Mouse (Mus musculus) urinary bladder, adult 18-20 months (tissue): Measurements from ENCODE around the gene Clec2l.
"Not testable (repeated sequence)": the region's sequence is repeated elsewhere in the genome, so short reads cannot be mapped to it uniquely, and the experiment has no call there.

ENCODE experiments used
- DNase-seq, 2 experiments: peaks; one replicate each; pipeline ENCODE4 v3.0.0; 2022; ENCODE audit warnings: low spot score in 2 of 2, mixed read lengths in 2 of 2

Clec2l gene

DNA sequence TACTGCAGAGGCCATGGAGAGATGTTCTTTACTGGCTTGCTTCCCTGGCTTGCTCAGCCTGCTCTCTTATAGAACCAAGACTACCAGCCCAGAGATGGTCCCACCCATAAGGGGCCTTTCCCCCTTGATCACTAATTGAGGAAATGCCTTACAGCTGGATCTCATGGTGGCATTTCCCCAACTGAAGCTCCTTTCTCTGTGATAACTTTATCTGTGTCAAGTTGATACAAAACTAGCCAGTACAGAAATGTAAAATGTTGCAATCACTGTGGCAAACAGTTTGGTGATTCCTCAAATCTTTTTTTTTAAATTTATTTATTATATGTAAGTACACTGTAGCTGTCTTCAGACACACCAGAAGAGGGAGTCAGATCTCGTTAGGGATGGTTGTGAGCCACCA lies 7.6 kb downstream of the Clec2l start:
- not testable (repeated sequence) for DNase-seq

DNA sequence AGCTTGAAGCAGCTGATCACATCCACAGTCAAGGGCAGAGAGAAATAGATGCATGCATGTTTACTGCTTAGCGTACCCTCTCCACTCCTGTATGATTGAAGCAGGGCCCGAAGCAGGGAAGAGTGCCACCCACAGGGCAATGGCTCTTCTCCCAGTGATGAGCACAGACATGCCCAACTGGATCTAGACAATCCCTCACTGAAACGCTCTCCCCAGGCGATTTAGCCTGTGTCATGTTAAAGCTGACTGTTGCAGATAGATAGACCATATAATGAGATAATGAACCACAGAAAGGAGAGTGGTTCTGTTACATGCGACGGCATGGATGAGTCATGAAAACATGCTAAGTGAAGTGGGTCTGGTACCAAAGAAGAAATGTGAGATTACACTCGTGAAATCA lies 8.4 kb downstream of the Clec2l start:
- no peak for DNase-seq

DNA sequence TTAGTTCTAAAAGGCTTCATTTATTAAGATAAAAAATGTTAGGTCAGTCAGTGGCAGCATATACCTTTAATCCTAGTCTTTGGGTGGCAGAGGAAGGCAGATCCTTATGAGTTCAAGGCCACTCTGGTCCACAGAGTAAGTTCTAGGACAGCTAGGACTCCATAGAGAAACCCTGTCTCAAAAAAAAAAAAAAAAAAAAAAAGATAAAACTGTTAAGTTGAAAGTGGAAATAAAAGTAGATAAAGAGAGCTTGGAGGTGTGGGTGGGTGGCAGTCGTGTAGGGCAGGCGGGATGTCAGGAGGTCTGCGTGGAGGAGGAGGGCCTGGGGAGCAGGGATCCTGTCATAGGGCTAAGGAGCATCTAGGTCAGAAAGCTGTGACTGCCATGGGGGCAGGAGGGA lies 9.1 kb downstream of the Clec2l start:
- no peak for DNase-seq

DNA sequence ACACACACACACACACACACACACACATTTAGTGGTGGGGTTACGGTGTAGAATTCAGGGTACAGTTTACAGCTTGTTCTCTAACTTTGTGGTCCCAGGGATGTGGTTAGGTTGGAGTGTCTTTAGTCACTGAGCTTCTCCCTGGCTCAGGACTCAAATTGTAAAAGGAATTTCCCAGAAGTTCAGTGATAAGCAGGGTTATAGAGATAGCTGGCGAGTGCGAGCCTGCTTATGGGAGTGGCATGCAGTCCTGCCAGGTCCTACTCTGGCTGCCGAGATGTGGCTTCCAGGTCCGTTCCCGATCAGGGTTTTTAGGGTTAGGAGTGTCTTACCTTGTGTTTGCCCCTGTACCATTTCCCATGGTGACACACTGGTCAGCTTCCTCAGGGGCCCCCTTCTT lies 13.3 kb downstream of the Clec2l start:
- DNase-seq = no peak

DNA sequence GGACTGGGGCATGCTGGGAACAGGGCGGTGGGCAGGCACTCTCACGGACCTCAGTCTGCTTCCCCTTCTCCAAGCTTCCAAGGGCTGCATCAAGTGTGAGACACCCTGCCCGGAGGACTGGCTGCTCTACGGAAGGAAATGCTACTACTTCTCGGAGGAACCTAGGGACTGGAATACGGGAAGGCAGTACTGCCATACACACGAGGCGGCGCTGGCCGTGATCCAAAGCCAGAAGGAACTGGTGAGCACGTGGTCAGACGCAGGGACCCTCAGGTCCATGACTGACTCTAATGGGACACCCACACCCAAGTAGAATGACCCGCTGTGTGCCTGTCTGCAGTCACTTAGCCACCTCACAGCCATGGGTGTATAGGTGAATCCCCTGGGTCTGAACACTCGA lies 13.9 kb downstream of the Clec2l start:
- DNase-seq = no peak

DNA sequence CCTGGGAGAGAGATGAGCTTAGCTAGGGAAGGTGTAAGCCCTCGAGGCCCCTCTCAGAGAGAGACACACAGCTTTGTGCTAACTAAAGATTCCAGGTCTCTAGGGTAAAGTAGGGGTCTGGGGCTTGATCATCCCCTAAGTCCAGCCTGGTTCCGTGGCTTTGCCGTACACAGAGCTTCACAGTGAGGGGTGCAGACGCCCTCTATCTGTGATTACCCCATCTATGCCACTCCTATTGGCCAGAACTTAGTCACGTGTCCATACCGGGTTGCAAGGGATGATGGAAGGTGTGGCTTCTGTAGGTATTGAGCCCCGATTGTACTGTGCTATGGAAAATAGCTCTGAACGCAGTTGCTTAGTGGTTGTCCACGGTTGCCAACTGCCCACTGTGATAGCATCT lies 14.8 kb downstream of the Clec2l start:
- no peak for DNase-seq

DNA sequence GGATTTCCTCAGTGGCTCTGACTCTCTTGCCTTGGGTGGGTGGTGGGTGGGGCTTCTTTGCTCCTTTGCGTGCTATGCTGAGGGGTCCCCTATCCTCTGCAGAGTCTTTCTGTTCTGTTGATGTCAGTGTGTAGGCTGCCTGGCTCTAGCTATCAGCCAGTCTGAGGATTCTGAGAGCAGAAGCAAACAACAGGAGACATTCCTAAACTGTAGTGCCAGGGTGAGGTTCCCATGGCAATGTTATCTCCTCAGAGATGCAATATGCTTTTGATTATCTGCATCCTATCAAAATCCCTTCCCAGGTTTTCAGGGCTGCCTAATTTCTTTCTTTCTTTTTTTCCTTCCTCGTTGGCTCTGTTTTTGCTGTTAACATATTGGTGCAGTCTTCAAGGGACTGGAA lies 19.7 kb downstream of the Clec2l start:
- no peak for DNase-seq

DNA sequence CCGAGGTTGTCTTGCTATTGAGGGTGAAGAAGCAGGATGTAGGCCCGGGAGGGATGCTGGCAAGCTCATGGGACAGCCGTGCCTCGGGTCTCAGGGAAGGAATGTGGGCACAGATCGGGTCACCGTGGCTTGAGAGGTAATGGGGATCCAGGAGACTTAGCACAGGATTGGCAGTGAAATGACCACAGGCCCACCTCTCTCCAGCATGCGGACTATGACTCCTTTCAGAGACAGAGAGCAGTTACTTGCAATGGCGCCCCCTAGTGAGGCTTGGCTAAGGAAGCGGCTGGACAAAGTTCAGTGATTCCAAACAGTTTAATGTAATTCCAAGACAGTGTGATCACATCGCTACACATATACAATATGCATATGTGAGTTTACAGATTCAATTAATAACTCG lies 24.3 kb downstream of the Clec2l start:
- DNase-seq = peak in 1 of 2 experiments; percentile 23

DNA sequence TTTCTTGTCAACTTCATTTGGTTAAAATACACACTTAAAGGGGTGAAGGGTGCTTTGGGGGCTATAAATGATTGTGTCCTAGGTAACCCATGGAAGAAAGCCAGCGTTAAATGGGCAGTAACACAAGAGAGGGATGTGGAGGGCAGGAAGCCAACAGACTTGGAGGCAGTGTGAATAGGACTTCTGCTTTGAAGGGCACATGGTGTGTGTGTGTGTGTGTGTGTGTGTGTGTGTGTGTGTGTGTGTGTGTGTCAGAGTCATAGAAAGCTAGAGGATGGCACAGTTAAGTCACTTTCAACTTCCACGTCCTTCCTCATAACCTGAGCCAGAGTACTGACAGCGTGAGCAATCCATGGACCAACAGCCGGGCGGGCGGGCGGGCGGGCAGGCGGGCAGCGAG lies 26.0 kb downstream of the Clec2l start:
- DNase-seq = no peak

DNA sequence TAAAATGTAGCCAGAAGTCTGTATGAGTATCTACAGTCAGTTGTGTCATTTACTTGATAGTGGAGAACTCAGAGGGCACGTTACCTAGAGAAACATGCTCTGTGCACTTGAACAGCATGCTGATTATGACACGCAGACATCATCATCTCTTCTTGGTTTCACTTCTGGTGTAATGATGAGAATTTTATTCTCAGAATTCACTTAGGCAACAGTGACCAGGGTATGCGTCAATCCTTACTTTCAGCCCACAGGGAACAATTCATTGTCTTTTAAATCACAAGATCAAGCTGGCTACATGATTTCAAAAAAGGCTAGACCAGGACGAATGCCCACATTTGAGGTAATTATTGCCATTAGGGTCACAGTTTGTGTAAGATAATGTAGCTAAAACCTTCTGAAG lies 27.7 kb downstream of the Clec2l start:
- no peak for DNase-seq

DNA sequence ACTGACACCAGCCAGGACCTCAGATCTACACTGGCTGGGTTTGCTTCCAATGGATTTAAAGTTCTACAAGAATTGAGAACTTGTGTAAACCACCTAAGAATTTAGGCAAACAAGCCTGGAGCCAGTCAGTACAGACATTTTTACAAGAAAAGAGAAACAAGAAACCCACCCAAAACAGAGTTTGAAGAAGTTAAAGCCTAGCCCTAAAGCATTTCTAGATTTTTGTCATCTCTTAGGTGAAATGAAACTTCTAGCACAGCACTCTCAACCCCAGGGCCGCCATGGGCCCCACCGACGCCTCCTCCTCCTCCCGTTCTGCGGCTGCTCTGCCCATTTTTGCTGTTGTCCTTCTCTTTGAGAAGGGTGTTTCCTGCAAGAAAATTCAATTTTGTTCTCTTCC lies 28.2 kb downstream of the Clec2l start:
- no peak for DNase-seq

DNA sequence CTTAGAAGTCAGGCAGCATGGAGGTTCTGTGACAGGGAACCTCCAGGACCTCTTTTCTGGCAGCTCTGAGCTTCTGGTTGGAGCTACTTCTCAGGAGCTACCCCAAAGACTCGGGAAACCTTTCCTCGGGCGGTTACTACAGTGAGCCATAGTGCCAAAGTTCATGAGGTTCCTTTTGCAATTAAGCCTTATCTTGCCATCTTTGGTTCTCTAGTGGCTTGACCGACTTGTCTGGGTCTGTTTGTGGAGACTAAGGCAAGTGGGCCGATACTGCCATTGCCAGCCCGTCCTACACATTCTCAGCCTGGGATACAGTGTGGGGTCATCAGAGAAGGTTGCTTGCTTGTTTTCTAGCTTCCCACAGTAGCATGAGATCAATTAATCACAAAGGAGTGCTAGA lies 29.7 kb downstream of the Clec2l start:
- no peak for DNase-seq

DNA sequence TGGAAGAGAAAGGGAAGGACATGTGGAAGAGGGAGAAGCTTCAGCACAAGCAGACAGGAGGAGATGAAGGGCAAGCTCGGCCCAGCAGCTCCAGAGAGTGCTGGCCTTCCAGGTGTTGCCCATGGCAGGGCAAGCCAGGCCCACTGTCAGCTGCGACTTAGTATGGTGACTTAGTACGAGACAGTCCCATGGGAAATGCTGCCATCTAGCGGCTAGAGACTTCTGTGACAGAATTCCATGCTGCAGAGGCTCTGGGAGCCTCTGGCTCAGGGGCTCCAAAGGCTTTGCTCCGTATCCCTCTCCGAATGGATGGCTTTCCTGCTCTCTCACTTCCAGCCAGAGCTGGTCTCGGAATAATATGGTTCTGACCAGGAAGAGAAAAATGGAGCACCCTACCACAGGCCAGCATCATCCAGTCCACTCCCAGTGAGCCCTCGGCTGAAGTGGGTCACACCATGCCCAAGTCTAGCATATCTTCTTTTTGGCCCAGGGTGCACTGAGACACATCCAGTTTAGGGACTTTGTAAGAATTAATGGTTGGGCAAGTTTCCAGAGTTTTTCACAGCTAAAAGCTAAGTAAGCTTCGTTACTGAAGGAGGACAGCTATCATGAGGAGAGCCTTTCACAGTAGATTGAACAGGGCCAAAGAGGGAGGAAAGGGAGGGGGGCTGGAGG lies 32.6 kb downstream of the Clec2l start:
- peak; percentile 24 to 59 for DNase-seq

DNA sequence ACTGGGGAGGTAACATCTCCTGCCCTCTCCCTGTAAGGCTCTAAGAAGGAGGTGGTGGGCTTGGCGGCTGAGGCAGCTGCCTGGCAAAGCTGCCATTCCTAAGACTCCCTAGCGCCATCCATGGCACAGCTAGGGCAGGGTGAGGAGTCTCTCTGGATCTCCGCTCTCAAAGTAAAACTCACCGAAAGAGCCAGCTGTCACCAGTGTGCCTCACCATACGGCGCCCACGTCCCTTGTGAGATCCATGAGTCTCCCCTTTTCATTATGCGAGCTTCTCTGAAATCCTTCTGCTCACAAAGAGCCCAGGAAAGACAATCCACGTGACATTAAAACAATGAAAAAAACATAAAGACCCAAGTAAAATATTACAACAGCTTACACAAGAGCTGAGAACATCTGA lies 33.7 kb downstream of the Clec2l start:
- no peak for DNase-seq

DNA sequence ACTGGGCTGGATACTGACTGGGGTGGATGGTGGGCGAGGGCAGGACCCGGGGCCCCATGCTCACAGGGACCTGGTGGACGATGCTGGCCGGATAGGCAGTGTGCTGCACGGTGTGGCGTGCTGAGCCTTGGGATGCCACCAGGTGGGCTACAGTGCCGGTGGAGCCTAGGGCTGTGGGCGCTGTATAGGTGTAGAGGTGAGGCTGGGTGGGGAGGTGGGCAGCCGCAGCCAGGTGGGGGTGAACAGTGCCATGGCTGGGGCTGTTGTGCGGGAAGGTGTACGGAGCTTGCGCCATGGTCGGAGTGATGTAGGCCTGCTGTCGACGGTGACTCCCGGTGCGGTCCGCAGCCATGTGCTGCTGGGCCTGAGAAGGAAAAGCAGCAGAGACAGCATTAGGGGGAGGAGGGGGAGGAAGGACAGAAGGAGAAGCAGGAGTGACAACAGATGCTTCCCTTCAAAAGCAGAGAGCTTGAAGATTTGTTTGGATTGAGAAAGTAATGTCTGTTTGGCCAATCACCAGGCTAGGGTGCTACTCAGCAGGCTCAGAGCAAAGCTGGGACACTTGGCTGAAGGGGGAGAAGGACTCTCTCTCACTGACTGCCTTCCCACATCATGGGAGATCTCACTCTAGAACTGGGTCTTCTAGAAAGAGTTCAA lies 35.5 kb downstream of the Clec2l start:
- no peak for DNase-seq

DNA sequence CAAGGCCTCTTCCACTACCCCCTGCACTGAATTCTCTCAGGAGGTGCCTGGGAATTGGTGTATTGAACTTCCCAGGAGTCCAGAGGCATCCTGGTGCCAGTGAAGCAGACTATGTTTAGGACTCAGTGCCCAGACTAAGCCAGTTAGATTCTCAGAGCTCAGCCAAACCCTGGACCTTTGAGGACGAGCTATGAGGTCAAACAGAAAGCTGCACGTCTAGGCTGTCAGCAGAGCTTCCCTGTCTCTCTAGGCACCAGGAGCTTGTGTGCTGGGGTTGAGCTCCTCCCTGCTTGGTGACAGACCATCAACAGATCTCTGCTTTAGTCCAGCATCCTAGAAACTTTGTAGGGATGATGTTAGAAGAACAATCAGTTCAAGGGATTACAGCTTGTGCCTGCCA lies 38.6 kb downstream of the Clec2l start:
- DNase-seq = no peak

DNA sequence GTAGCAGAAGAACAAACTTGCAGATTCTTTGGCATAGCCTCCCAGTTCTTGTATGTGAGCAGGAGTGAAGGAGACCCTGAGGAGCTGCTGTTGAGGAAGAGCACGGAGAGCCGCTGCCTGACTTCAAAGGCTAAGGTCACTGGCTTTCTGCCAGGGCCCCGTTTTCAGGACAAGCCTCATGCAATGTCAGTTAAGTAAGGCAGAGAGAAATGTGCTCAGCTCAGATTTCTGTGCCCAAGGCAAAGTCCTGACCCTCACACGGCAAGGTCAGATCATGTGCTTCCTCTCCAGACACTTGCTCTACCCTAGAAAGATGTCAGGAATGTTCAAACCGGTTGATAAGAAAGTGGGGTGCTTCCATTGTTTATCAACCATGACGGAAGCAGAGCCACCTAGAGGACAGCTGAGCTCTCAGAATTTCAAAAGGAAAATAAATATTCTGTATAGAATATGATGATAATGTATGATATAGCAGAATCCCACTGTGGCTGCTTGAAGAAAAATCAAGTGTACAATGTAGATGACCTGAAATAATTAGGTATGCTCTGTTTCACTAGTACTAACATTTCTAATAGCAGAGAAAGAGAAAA lies 40.0 kb downstream of the Clec2l start:
- no peak for DNase-seq

DNA sequence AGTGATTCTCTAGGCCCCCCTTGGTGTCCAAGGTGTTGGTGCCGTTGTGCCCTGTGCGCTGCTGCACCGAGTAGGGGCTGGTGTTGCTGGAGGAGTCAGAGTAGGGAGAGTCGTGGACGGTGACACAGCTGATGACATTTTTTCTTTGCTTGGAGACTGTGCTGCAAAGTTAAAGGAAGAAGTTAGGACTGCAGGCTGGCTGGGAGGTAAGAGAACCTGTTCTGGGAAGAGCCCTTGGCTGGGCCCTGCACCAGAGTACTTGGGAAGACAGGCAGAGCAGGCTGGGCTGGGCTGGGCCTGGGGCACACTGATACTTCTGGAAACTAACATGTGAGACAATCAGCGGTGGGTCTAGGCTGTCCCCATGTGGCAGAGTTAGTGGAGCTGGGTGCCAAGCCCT lies 40.7 kb downstream of the Clec2l start:
- DNase-seq = no peak

DNA sequence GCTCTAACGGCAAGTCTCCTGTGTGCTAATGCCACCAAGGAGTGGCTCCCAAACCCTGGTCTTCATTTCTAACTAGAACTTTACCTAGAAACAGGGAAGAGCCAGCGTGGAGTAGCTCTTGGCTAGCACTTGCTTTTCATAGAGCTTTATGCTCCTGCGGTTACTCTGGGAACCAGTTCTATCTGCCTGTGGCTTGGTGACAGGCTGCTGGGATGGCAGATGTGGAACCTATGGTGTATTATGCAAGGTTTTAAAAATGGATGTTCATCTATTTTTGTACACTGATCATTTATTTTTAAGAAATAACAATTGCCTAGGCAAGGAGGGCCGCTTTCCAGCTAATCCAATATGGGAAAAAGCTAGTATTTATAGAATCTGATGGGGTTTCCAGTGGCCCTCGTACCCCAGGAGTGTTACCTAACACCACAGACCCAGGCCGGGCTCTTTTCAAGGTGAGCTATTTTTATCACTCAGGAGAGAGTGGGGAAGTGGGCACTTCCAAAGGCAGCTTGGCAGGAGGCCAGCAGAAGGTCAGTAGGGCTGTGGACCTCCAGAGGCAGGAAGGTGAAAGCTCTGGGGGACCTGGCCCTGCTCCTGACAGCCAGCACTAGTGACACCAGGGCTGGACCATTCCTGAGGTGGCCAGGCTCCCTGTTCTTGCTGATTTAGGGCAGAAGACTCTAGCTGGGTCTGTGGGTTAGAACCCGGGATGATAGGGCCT lies 41.6 kb downstream of the Clec2l start:
- no peak for DNase-seq

DNA sequence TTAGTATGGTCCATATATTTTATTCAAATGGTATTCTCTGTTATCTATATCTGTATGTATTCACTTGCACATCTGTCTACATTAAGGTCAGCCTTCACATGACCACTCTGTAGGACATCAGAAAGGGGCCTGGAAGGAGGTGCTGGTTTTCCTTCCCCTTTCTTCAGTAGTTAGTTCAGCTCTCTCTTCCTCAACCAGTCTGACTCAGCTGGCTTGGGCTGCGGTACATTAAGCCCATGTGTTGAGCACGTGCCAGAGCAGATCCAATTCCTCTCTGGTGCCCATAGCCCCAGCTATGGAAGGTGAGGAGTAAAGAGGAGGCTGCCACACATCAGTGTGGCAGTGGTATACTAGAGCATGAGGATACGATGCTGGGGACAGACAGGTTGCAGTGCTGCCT lies 47.6 kb downstream of the Clec2l start:
- no peak for DNase-seq

DNA sequence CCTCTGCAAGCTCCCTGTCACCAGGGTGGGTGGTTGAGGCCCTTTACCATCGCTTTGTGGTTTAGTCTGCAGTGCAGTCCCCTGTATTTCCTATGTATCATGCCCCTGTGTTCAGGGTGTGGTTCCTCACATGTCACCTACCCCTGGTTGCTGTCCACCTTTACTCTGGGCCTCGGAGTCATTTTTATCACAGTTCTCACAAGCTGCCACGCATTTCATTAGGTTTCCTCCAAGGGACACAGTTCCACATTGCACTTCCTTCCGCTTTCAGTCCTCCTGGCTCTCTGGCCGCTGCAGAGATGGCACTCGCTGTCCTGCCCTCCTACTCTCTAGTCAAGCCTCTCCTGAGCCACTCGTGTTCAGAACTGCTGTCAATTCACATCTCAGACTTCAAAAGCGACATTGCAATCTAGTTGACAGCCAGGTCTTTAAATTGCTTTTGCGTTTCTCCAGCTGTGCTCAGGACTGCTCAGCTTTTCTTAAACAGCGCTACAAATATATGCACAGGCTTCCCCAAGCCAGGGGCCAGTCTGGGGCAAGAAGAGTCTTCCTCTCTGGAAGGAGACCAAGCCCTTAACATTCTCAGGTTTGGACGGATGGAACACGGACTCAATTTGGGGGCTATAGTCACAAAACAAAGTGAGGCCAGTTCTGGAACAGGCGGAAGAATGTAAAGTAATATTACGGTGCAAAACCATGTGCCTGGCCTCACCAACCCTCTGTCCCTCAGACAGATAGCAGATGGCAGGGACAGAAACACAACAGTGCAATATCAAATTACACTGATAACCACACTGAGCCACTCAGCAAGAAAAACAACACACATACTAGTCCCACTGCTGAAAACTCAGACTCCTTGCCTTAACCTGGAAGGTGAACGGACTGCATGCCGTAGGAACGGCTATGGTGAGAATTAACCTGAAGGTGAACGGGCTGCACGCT lies 51.4 kb downstream of the Clec2l start:
- no peak for DNase-seq

DNA sequence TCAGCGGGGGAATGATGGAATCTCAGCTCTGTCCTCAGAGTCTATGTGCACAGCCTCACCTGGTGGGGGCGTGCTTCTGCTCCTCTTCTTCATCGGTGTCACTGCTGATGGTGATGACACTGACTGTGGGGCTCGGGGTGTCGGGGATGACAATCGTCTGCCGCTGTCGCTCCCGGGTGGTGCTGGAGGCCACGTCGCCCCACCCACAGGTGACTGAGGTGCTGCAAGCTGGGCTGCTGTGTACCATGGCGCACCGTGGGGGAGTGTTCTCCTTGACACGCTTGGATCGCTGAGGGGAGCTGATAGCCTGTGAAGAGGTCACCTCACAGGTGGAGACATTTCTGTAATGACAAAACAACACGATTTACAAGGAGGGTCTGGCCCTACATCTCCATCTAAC lies 53.0 kb downstream of the Clec2l start:
- DNase-seq = no peak
